Mouse (Mus musculus) adrenal gland, postnatal 4 days (tissue): ENCODE measurements at regions not wholly inside any gene's neighbourhood (a gene's known extent, or its start where the extent isn't known, plus 50 kb on each side); places are given as distances from the start of the nearest gene placed in this dataset.
A peak's percentile ranks its signal among the peaks of the same experiment; 100 is the strongest.

Experiments
- DNase-seq, 2 experiments: peaks; one replicate each; pipeline ENCODE4 v3.0.0; 2021 to 2022; ENCODE audit warnings: low spot score in 2 of 2, mixed read lengths in 2 of 2

DNA sequence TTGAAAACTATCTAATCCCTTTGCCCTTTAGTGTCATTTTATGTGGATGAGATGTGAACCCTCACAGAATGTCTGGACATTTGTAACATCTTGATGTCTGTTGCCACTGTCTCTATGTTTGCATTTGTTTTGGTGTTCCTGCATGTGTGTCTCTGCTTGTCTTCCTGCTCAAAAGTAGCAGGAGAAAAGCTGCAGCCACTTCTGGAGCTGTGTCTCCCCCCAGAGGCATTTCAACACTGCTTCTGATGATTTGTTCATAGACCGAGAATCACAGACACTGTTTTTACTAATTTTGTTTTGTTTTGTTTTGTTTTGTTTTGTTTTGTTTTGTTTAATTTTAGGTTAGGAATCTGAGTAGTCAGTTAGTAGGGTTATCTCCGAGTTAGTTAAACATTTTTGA lies 883.8 kb downstream of the Gbe1 start:
- no peak for DNase-seq

DNA sequence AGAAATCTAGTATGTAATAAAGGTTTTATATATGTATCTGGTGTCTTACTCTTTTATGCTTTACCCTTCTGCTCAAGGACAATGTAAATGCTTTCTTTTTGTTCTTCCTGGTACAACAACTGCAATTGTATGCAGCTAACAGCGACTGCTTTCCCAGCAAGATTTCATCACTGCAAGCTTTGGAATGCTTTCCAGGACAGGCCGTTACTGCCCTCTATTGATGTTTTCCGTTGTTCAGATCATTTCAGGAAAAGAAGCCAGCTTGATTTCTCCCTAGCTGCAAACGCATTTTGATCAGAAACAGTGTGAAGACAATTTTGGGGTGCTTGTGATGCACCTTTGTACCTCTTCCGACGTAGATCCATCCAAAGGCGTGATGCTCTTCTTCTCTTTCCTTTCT lies 895.1 kb downstream of the Gbe1 start:
- no peak for DNase-seq

DNA sequence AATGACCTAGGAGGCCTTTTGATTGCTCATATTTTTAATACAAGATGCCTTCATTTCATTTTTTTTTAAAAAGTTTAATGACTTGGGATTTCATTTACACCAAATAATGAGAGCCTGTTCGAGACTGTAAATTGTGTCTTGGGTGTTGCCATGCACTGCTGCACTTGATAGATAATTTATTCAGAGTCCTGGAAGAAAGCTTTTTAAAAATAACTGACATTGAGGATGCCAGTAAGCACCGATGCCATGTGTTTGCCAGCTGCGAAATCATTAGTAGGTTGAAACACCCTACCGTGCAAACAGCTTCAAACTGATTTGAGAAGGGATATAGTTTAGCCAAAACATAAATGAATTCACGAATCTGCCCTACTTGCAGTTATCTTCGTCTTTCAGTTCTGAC lies 910.7 kb downstream of the Gbe1 start:
- DNase-seq, result no peak

DNA sequence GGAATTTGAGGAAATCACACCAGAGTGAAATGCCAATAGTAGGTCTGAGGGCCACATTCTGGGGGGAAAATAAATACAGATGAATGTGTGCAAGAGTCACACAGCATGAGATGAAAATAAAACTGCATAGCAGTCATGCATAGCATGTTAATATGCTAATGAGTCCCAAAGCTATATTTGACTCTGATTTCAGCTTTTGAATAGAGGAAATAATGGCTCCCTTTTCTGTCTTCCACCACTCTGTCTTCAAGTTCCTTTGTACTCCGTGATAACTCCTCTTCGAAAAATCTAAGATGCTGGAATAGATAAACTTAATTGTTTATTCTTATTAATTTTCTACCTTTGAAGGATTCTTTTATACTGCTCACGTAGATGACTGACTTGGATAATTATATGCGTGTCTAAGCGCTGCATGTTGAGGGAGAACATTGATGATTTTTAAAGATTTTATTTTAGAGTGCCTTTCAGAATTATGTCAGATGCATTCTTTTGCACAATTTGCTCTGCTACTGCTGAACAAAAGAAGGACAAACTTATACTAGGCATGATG lies 916.4 kb downstream of the Gbe1 start:
- no peak for DNase-seq

DNA sequence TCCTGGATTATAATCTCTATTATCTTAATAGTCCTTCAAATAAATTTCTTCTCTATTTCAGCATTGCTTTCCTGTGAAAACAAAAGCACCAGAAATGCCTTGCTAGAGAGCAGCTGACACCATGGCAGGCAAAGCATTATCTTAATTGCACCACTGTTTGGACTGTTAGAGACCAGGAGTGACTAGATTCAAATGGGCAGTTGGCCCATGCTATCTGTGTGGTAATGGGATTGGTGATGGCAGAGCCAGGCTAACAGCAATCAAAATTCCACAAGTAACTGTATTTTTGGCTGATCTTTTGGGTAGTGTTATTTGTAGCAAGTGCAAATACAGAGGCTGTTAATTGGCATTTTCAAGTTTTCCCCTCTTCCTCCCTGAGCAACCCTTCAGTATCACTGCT lies 929.3 kb downstream of the Gbe1 start:
- DNase-seq, result no peak

DNA sequence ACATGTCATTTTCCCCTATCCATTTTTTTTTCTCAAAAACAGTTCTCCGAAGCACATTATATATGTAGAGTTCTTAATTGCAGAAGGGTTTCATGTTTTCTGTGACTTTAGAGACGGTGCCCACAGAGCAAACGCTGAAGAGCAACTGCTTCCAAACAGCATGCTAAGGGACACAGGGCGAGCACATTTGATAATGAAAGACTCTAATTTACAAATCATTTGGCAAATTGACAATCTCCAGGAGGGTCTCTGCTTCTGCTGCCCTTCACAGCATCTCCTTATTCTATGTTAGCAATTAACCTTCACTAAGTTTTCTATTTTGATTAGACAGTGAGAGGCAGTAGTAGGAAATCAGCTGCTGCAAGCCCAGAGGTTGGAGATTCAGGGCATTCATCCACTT lies 929.7 kb downstream of the Gbe1 start:
- DNase-seq, result no peak

DNA sequence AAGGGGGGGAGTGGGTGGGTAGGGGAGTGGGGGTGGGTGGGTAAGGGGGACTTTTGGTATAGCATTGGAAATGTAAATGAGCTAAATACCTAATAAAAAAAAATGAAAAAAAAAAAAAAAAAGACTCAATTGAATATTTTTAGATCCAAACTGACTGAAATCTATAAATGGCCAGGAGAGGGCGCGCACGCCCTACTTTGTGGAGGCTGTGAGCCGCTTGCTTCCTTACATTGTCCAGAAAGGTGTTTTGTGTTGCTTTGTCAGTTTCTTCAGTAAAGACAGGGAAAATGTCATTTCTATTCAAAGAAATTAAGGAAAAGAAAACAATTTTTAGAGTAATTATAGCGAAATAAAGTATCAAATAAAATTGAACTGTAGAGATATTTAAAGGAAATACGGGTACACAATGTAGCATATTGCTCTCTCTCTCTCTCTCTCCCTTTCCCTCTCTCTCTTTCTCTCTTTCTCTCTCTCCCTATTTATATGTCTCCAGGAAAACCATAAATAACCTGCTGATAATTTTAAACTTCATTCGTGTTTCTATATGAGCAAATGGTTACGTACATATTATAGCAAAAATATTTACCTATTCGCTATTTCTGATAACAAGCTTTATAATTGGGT lies 933.9 kb downstream of the Gbe1 start:
- DNase-seq, result peak in 1 of 2 experiments; percentile 30

DNA sequence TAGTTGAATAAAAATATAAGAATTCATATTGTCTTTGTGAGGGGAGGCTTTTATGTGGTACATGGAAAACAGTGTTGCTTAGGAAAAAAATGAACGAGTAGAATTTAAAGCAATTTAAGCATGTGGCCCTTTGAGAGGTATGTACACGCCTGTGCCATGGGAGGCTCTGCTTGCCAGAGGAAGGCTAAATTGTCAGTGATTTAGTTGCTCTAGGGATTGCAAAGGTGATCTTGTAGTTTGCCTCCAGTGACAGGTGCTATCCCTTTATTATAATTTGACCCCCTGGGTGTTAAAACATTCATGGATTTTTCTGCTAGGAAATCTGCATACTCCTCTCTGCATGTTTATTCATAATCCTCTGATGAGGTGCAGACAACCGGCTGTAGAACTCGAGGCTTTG lies 942.0 kb downstream of the Gbe1 start:
- DNase-seq, result no peak

DNA sequence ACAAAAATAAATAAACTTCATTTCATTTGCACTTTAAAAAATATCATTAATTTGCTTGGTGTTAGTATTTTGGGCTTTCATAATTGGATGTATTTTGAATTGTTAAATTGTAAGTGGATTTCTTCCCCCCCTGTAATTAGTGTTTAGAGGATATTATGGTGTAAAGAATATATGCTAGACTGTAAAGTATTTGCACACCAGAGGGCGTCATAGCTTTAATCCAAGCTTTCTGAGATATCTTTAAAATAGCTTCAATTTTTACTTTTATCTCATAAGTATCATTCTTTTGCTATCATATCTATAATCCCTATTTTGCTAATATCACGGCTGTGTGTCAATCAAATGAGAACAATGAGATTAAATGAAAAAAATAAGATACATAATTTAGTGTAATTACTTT lies 942.4 kb downstream of the Gbe1 start:
- no peak for DNase-seq

DNA sequence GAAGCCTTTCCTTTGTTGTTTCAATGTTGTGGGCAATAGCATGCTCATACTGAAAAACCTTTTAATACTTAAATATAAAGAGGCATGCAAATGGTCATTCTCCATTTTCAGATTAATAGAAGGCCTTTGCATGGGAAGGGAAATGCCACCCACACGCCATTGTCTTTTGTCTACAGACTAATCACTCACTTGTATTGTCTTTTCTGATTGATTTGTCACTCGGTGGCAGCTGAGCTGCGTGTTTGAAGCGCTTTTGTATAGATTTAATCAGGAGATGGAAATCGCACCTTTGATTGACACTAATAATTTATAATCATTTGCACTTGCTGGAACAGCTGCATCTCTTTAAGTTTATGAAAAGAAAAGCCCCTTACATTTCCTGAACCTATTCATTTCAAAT lies 953.4 kb downstream of the Gbe1 start:
- DNase-seq, result no peak
